Mouse (Mus musculus): ENCODE results near the gene Fndc3b.

The Fndc3b gene

GRCm38 (mm10) chr3:27621176-27621575 is 89.9 kb downstream of the Fndc3b start:
- DNase-seq (ENCODE audit: low spot score): no peak

GRCm38 (mm10) chr3:27617733-27618132 is 93.4 kb downstream of the Fndc3b start:
- DNase-seq (ENCODE audit: low spot score): no peak

GRCm38 (mm10) chr3:27617237-27617499 is 93.9 kb downstream of the Fndc3b start:
- no peak for DNase-seq (ENCODE audit: low spot score)

GRCm38 (mm10) chr3:27616421-27617236 is 94.5 kb downstream of the Fndc3b start:
- DNase-seq (ENCODE audit: low spot score): peak; percentile 34

- DNase-seq (ENCODE audit: low spot score): no peak
Measured at GRCm38 (mm10) chr3:27615479-27615878, 95.6 kb downstream of the Fndc3b start.

GRCm38 (mm10) chr3:27613828-27614227 is 97.3 kb downstream of the Fndc3b start:
- DNase-seq (ENCODE audit: low spot score): no peak

GRCm38 (mm10) chr3:27613011-27613410 is 98.1 kb downstream of the Fndc3b start:
- no peak for DNase-seq (ENCODE audit: low spot score)

GRCm38 (mm10) chr3:27611986-27612385 is 99.1 kb downstream of the Fndc3b start:
- DNase-seq (ENCODE audit: low spot score): no peak

- no peak for DNase-seq (ENCODE audit: low spot score)
Measured at GRCm38 (mm10) chr3:27610547-27610946, 100.6 kb downstream of the Fndc3b start.

- DNase-seq (ENCODE audit: low spot score): no peak
Measured at GRCm38 (mm10) chr3:27610089-27610488, 101.0 kb downstream of the Fndc3b start.

- no peak for DNase-seq (ENCODE audit: low spot score)
Measured at GRCm38 (mm10) chr3:27607796-27608151, 103.3 kb downstream of the Fndc3b start.

- DNase-seq (ENCODE audit: low spot score): peak; percentile 51
Measured at GRCm38 (mm10) chr3:27607081-27607795, 103.9 kb downstream of the Fndc3b start.

- no peak for DNase-seq (ENCODE audit: low spot score)
Measured at GRCm38 (mm10) chr3:27606626-27607025, 104.5 kb downstream of the Fndc3b start.

- no peak for DNase-seq (ENCODE audit: low spot score)
Measured at GRCm38 (mm10) chr3:27605613-27606012, 105.5 kb downstream of the Fndc3b start.

GRCm38 (mm10) chr3:27605081-27605480 is 106.0 kb downstream of the Fndc3b start:
- DNase-seq (ENCODE audit: low spot score): no peak

GRCm38 (mm10) chr3:27604629-27605028 is 106.5 kb downstream of the Fndc3b start:
- no peak for DNase-seq (ENCODE audit: low spot score)

GRCm38 (mm10) chr3:27603905-27604620 is 107.0 kb downstream of the Fndc3b start:
- peak; percentile 25 for DNase-seq (ENCODE audit: low spot score)

- no peak for DNase-seq (ENCODE audit: low spot score)
Measured at GRCm38 (mm10) chr3:27600645-27601044, 110.5 kb downstream of the Fndc3b start.

- DNase-seq (ENCODE audit: low spot score): no peak
Measured at GRCm38 (mm10) chr3:27600197-27600596, 110.9 kb downstream of the Fndc3b start.

GRCm38 (mm10) chr3:27598437-27599382 is 112.4 kb downstream of the Fndc3b start:
- DNase-seq (ENCODE audit: low spot score): no peak

GRCm38 (mm10) chr3:27593485-27594138 is 117.5 kb downstream of the Fndc3b start:
- DNase-seq (ENCODE audit: low spot score): no peak

Measured in adipocyte (in vitro differentiated cells).